Mouse (Mus musculus) layer of hippocampus, adult 9-11 months (tissue): ENCODE data around the gene Afg1l.

Experiments used
- DNase-seq: peaks from one replicate; pipeline ENCODE4 v3.0.0; 2022

The Afg1l gene

DNA sequence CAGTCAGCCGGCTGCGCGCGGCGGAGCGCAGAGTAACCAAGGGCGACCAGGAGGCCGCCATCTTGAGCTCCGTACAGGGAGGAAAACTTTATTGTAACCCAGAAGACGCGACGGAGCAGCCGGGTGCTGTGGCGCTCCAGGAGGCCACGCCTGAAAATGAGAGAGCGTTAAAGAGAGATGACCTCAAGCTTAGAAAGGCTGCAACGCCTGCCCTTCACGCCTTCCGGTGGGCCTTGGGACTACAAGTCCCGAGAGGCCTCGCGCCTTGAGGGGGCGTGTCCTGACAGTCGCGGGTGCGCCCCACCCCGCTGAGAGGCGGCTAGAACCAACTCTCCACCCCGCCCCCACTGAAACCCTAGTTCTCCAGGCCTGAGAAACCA lies at the start of gene Afg1l:
Gene Afg1l (minus strand): TSS at position 225 of the 380 bp plus-strand sequence.
- peak; percentile 96 for DNase-seq

DNA sequence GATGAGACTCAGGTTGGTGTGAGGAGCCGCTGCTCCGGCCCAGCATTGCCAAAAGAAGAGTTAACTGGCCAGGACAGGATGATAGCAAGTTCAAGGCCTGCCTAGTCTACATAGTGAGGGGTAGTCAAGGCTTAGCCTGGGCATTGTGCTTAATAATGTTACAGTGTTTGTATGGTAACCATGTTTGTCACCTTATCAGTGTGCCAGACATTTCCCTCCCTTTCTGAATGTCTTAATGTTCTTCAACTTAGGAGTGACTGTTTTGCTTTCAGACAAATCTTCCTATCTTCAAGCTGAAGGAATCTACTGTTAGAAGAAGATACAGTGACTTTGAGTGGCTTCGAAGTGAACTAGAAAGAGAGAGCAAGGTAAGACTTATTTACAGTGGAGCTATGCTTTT lies 47.3 kb upstream of the Afg1l start:
- DNase-seq, result no peak

DNA sequence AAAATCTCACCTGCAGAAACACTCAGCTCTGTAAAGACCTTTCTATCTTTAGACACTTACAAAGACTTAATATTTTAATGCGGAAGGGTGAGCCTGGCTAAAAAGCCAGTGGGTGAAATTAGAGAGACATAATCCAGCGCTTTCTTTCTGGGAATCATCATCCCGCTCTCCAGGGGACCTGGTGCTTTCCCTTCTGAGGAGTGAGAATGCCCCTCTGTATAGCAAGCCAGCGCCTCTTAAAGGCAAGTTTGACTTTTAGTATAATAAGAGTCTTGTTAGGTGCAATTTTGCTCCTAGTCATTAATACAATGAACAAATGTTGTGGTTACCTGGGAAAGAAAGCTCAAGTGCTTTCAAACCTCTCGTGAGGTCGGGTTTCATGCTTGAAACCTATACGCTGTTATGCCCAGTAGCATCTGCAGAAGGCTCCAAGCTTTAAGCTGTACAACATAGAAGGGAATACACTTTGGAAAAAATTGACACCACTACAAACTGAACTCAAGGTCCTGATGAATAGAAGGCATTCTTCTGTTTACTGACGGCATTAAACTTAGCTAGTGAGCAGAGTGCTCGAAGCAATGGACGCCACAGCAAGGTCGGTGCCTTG lies 45.3 kb upstream of the Afg1l start:
- no peak for DNase-seq

DNA sequence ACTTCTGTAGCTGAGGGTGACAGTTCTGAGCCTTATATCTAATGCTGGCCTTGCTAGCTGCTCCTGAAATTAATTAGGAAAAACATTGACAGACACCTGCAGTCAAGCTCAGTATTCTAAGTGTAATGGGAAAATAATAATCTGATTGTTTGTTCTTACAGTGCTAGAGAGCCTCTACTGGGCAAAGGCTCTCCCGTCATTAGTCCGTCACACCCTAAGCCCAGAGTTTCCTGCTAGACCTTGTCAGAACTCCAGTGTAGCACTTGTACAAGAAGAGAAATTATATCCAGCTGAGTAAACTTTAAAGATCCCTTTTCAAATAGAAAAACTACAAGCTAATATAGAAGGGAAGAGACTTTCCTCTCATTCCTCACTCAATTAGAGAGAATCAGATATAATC lies 44.5 kb upstream of the Afg1l start:
- no peak for DNase-seq

DNA sequence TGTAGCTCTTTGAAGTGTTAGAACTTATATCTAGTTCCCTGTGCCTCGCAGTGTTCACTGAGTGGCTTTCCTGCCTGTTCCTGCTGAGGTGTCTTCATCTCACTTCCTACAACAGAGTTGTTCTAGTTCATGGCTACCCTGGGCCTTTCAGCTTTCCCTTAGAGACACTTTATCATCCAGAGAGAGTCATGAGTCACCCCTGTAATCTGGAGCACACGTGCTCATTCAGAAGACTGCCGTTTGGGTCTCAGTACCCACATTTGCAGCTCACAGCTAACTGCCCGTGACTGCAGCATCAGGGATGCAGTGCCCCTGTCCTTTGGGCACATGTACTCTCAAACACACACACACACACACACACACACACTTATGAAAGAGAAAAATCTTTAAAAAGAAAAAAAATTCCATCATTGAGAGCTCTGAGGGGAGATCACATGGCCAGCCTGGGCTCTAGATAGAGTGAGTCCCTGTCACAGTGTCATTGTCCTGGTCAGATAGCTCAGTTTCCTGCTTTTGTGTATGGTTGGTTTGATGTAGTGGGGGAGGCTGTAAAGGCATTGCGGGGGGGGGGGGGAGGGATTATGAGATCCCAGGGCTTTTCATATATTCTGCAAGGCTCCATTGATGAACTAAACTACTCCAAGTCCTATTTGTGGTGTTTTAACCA lies 43.1 kb upstream of the Afg1l start:
- no peak for DNase-seq

DNA sequence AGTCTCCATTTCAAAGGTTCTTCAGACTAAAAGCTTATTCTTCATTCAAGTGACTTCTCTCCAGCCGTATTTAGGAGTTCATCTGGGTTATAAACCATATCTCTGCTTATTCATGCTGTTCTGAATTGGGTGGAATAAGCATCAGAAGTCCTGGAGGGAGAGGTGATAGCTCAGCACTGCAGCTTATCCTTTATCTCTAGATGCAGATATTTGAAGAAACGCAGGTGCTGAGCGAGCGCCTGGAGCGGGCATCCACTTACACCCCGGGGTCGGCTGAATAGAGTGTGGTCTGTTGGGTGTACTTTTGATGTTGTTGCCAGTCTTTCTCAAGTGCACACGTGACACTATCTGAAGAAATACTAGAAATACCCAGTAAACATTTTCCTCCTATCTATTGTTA lies 40.0 kb upstream of the Afg1l start:
- no peak for DNase-seq

DNA sequence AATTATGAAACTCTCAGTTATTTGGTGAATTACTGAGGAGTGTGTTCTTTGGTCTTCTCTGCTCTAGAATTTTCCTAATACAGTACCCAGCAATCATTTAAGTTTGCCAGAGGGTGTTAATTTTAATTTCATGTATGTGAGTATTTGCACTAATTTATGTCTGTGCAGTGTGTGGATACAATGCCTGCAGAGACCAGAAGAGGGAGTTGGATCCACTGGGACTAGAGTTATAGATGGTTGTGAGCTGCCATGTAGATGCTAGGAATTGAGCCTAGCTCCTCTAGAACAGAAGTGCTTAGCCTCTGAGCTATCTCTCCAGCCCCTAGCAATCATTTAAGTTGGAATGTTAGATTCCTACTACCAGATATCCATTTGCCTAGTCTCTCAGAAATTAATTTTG lies 35.8 kb upstream of the Afg1l start:
- no peak for DNase-seq

DNA sequence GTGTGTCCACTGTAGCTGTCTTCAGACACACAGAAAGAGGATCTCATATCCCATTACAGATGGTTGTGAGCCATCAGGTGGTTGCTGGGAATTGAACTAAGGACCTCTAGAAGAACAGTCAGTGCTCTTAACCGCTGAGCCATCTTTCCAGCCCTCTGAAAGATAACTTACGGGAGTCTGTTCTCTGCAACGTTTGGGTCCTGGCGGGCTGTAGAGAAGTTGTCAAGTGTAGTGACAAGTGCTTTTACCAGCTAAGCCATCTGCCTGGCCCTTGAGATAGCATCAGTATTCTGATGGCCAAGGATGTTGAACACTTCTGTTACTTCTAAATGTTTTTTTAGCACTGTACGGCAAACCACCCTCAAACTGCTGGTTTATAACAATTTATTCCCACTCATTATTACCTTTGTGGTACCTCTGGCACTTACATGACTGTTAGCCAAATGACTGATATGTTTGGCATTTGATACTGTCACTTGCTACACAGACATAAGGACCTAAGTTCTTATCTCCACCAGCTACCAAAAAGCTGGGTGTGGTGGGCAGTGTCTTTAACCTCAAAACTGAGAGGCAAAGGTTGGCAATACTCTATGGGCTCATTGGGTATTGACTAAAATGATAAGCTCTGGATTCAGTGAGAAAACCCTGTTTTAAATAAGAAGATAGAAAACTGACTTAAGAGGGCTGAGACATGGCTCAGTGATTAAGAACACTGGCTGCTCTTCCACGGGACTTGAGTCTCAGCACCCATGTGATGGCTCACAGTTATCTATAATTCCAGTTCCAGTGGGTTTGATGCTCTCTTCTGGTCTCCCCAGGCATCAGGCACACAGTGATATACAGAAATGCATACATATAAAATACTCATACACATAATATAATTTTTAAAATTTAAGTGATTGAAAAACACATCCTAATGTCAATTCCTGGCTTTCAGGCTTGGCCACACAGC lies 33.1 kb upstream of the Afg1l start:
- no peak for DNase-seq

DNA sequence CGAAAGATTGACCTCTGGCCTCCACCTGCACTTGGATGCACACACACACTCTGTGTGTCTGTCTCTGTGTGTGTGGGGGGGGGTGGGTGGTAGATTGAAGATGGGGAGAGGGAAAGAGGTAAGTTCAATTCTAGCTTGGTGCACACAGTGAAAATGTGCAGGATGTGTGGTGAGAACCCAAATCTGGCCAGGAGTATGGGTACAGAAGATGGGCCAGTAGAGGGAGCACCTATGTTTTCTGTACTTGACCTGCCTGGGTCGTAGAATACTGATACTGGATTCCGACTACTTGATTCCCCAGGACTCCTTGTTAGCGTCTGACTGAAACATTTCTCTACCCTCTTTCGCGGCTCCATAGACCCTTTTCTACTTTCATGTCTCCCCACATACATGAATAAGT lies 31.8 kb upstream of the Afg1l start:
- DNase-seq, result no peak

DNA sequence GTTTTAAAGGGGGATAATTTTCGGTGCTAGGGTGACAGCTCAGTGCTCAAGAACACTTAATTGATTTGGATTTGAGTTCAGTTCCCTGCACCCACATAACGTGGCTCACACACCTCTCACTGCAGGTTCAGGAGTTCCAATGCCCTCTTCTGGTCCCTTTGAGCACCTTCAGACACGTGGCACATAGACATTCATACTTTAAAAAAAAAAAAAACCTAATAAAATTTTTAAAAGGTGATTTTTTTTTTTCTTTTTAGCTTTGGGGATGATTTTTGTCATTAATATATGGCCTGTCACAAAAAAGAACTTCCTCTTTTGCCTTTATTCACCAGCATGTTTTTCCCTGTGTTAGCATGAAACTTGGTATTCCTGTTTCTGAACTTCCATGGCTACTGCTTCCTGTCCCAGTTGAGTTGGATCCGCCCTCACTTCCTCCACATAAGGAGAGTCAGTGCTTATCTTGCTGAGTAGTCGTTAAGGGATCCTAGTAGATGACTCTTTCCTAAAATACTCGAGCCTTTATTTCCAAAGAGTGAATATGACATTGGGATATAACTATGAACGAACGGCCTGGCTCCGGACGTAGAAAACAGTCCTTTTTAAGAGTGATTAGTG lies 25.8 kb upstream of the Afg1l start:
- DNase-seq, result no peak

DNA sequence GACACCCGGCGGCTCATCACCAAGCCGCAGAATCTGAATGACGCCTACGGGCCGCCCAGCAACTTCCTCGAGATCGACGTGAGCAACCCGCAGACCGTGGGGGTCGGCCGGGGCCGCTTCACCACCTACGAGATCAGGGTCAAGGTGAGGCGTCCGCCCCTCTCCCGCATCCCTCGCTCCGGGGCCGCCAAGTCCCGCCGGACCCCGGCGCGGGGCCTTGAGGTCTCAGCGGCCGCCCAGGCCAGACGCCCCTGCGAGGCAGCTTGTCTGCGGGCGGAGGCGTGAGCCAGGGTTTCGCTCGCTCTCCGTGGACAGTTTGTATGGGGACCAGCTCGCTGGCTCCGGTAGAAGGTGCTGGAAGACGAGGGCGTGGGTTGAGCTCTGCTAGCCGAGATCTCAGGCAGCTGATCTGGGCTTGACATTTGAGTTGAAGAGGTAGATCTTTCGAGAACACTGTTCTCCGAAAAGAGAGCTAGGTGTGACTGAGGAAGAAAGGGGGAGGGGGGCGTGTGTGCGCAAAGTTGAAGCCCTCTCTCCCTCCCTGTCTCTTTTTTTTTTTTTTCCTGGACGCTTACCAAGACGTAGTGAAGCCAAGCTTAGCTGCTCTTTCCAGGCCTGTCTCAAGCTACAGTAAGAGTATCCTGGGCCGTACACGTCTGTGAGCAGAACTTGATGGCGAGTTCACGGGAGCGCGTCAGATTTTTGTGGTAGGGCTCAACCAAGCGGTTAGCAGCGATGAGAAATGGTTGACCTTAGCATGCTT lies 24.2 kb upstream of the Afg1l start:
- DNase-seq, result peak; percentile 67

DNA sequence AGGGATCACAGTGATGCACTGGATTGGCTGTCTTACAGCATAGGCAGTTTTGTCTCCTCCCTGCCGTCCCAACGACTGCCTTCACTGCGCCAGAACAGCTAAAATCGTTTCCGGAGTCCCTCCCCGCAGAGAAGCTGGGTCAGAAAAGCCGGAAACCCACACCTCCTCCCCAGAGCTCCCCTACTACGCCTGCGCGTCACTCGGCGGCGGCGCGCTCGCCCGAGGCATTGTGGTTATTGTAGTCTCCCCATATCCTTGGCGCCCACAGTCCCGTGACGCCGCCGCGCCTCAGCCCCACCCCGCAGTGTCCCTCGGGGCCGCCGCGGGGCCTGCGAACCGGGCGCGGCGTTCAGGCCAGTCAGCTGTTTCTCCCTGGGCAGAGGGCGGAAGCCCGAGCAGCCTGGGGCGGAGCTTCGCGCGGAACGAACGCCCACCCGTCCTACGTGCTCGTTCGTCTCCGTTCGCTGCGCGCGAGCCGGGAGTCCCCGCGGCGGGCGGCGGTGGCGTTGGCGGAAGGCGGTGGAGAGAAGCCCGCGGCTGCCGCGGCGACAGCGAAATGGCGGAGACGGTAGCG lies 23.5 kb upstream of the Afg1l start, which contains the start of gene Snx3:
Gene Snx3 (plus strand): TSS at position 256 of the 574 bp plus-strand sequence.
- peak; percentile 98 for DNase-seq

DNA sequence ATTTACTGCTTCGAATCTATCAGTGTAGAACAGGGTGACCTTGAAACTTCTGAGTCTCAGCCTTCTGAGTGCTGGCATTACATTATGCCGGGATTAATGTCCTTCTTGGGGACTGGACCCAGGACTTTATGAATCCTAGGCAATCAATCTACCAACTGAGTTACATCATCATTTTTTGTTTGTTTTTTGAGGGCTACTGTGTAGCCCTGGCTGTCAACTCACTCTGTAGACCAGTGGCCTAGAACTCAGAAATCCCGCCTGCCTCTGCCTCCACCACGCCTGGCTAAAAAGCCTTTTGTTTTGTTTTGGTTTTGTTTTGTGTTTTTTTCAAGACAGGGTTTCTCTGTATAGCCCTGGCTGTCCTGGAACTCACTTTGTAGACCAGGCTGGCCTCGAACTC lies 22.8 kb upstream of the Afg1l start:
- no peak for DNase-seq

DNA sequence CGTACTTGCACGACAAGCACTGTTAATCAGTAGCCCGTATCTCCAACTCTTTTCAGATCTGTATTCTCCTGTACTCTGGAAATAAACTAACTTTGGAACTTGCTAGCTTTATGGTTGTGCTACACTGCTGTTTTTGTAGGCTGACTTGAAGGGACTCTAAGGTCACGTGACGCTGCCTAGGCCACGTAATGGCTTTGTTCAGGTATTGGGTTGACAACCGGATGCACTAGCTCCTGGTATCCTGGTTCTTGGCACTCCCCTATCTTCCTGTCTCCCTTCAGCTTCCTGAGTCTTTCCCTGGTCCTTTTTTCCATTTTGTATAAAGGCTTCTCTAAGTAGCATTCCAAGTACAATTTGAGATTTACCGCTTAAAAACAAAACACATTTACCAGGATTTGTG lies 22.2 kb upstream of the Afg1l start:
- DNase-seq, result no peak

DNA sequence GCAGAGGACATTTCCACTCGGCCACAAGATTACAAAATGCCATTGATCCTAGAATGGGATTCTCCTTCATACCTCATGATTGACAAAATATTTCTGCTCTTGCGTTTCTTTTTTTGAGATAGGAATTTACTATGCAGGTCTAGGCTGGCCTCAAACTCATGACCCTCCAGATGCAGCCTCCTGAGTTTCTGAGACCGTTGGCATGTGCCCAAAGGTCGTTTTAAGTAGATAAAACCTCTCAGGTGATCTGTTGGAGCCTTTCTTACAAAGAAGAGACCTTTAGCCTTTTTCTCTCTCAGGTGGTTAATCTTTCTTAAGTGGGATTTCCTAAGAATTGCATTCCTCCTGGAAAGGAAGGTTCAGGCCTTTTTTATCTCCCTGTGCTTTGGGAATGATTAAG lies 14.6 kb upstream of the Afg1l start:
- DNase-seq, result no peak

DNA sequence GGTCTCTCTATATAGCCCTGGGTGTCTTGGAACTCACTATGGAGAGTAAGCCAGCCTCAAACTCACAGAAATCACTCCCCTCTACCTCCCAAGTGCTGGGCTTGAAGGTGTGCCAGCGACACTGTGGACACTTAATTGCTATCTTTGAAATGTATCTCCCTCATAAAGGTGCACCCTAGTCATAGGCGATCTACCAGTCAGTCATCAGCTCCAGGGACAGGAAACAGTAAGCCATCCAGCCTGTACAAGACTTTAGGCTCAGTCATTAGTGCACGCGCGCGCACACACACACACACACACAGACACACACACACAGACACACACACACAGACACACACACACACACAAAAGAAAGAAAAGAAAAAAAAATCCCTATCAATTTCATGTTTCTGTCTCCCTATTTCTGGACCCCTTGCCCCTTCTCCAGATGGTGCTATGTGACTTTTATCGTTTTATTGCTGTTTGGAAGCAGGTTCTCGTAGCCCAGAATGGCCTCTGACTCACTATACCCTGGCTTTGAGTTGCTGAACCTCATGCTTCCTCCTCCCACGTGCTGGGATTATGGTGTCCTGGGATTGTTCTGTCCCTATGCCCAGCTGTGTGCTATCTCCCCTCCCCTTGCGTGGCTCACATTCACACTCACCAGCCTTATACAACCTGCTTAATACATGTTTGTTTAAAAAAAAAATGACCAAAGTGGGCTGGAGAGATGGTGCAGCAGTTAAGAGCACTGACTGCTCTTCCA lies 13.8 kb upstream of the Afg1l start:
- DNase-seq, result no peak

DNA sequence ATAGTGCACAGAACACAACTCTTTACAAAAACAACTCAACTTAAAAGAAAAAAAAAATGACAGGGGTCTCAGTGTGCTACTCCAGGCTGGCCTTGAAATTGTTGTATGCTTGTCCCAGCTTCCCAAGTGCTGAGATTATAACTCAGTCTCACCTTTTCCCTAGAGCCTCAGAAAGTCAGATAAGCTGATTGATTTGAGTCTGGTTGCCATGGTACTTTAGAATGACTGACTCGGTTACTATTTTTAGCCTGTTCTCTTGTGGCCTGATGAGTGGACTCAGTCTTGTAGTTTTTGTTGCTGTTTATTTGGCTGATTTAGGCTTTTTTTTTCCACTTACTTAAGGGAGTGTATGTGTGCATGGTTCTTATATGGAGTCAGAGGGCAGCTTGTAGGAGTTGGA lies 12.8 kb upstream of the Afg1l start:
- DNase-seq, result no peak

DNA sequence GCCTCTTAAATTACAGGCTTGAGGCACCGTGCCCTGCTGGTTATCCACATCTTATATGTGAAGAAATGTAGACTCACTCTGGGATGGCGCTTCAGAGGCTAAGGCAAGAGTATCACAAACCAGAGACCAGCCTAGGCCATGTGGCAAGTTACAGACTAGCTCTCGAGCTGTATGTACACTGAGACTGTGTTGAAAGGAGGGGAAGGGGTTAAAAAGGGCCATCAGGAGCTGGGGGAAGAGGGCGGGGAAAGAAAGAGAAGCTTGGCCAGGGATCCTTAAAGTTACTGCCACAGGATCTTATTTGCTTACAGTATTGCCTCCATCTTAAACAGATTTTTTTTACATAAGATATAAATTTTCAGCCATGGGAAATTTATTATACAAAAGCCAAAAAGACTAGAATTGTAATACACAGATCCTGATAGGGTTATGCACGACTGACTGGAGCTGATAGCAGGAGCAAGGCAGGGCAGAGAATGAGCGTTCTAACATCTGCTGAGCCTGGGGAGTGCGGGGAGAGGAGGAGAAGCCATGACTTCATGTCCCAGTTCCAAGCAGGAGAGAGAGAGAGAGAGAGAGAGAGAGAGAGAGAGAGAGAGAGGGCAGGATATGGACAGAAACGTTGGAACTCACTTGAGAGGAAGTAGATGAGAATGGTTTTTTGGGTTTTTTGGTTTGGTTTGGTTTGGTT lies 10.4 kb upstream of the Afg1l start:
- no peak for DNase-seq

DNA sequence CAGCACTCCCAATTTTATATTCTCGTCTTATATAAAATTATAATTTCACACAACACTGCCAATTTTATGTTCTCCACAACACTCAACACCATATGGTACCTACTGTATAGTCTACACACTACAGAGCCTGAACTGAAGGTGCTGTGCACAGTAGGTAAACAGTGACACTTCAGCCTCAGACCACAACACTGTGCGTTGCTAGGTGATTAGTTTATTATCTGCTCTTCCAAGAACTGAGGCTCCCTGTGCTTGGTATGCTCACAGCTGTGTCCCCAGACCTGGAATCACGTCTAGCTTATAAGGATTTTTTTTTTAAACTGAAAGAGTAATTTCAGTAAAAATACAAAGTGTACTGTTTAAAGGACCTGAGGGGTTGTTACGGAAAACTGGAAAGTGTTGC lies 2.4 kb upstream of the Afg1l start:
- no peak for DNase-seq

DNA sequence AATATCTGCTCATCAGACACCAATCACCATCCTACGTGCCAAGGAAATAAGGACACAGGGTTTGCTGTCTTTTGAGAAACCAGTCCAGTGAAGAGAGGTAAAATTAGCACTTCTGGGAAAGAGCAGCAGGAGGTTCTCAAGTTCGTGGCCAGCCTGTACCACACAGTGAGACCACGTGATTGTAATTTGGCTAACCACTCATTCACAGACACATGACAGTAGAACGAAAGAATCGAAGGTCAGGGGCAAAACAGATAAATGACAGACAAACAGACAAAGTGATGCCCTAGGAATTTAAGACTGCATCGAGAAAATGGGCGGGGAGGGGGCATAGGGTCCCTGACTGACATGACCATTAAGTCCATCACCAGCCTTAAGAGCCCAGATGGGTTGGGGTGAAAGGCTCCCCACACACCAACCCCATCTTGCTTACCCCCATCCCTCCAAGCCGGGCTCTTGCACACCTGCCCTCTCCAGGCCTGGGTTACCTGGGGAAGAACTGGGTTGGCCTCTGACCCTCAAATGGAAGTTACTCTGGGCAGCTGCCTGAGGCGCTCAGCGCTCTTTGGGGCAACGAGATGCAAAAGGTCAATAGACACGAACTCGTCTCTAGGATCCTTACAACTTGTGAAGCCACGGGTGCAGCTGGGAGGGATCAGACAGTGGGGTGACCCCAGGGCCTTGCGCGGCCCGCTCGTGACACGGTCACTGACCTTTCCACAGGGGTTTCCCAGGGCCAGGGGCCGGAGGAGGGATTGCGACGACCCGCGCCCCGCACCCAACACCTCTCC lies 620 bp downstream of the Afg1l start:
- DNase-seq, result no peak
